Mouse (Mus musculus) gastrocnemius, adult 8-10 months (tissue): Measurements from ENCODE around the gene Klhdc8a. TPM values are rescaled to one million over a fixed set of nuclear protein-coding genes. Genes with fewer than 3 reads are reported as not detected.
A peak's percentile ranks its signal among the peaks of the same experiment; 100 is the strongest.
"Not testable (repeated sequence)": the region's sequence is repeated elsewhere in the genome, so short reads cannot be mapped to it uniquely, and the experiment has no call there.

Experiments
- DNase-seq, 2 experiments: peaks; one replicate each; pipeline ENCODE4 v3.0.0; 2022; ENCODE audit warnings: low spot score in 2 of 2
- total RNA-seq, 4 experiments: library from RNA; stranded (reverse); gene quantifications; 2 replicates each; pipeline ENCODE4 v1.2.4; 2022

Gene Klhdc8a
- total RNA-seq, 4 experiments from 2014 or later, result 0.07 to 0.32 (median 0.17) TPM

DNA sequence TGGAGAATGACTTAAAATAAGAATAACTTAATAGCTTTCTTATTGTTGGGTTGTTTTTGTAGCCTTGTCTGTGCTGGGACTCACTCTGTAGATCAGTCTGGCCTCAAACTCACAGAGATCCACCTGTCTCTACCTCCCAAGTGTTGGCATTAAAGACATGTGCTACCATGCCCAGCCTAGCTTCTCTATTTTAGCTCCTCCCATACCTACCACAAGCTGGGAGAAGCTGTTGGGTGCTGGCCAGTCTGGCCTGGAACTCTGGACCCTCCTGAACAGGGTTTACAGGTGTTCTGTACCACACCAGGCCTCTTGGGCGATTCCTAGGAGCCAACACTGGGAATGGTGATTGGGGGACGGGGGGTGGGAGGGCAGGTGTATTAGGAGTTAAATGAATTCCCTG lies 44.8 kb downstream of the Klhdc8a start:
- no peak for DNase-seq

GRCm38 (mm10) chr1:132343656-132344055 lies 45.2 kb downstream of the Klhdc8a start:
- no peak for DNase-seq

DNA sequence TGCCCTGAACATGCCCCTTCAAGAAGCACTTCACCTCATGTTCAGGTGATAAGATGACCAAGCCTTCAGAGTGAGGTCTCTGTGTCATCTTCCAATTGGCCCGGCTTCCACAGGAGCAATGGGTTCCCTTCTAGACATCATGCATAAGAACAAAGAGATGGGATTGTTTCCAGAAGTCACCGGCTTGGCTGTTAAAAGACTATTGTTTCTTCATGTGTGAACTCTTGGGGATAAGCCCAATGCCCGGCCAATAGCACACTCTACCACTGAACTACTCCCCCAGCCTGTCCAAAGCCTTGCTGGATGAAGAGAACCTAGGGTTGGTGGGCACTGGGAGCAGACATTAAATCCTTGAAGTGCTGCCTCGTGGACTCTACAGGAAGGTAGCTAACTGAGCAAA lies 47.1 kb downstream of the Klhdc8a start:
- DNase-seq, result no peak

- peak; percentile 50 to 52 for DNase-seq
Measured at GRCm38 (mm10) chr1:132346134-132346851, 47.9 kb downstream of the Klhdc8a start.

DNA sequence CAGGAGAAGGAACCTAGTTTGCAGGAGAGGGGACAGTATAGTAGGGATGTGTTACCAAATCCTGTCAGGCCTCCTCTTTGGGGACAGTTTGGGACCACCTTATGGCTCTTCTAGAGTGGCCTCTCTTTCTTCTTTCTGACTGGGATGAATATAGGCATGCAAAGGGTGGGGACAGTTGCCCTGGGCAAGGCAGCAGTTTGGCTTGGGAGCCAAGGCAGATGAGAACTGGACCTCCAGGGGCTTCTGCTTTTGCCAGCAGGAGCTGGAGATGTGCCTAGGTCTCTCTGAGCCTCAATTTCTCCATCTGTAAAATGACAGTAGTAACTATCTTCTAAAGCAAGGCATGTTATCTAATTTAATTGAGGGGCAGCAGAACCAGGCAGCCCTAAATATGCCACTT lies 48.5 kb downstream of the Klhdc8a start:
- DNase-seq, result no peak

GRCm38 (mm10) chr1:132348401-132348800 lies 50.0 kb downstream of the Klhdc8a start:
- no peak for DNase-seq

GRCm38 (mm10) chr1:132349049-132349448 lies 50.6 kb downstream of the Klhdc8a start:
- DNase-seq, result not testable (repeated sequence)

- DNase-seq, result not testable (repeated sequence)
Measured at GRCm38 (mm10) chr1:132349601-132350000, 51.2 kb downstream of the Klhdc8a start.

- no peak for DNase-seq
Measured at GRCm38 (mm10) chr1:132351058-132351457, 52.6 kb downstream of the Klhdc8a start.

DNA sequence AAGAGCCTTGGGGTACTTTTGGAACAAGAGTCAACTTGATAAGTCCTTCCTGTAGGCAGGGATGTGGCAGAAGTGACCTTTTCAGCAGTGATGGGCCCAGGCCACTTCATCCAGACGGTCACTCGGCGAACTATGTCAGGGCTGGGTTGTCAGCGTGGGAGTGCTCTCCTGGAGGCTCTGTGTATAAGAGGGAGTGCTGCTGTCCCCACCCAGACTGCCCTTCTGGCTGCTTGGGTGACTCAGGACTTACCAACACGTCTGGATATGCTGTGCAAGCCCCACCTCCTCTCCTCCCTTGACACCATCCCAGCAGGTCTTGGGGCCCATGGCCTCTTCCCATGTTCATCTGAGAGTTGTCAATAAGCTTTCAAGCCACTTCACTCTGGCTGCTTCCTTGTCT lies 55.0 kb downstream of the Klhdc8a start:
- DNase-seq, result no peak

GRCm38 (mm10) chr1:132354234-132354633 lies 55.8 kb downstream of the Klhdc8a start:
- DNase-seq, result no peak

- DNase-seq, result no peak
Measured at GRCm38 (mm10) chr1:132355162-132355601, 56.8 kb downstream of the Klhdc8a start.

- peak; percentile 84 to 85 for DNase-seq
Measured at GRCm38 (mm10) chr1:132355841-132356242, 57.4 kb downstream of the Klhdc8a start.

DNA sequence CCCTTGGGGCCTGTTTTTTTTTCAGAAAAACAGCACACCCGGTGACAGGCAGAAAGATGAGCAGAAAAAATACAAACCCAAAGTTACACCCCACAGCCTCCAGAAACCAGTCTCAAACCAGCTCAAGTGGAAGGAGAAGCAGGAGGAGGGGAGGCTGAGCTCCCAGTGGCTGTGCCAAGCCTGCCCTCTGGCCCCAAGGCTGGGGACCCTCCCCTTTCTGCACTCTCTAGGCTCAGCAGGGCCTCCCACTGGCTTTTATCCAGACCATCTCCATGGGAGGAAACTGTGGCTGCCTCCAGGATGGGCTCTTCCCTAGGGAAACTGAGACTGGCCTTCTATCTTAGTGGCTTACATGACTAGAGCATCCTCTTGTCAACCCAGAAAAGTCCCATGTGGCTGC lies 58.4 kb downstream of the Klhdc8a start:
- no peak for DNase-seq

Other genes starting within 250 kb of the Klhdc8a start
- 10 to 100 TPM; 11.6 to 17.4 (median 14.7) TPM for gene Mfsd4a, start 230.6 kb upstream of the Klhdc8a start, total RNA-seq
- gene Cdk18, start 158.9 kb upstream of the Klhdc8a start, total RNA-seq, result 1 to 10 TPM; 4.2 to 6.7 (median 4.2) TPM
- gene Lemd1, start 107.2 kb upstream of the Klhdc8a start, total RNA-seq, result under 1 TPM in 1 of 4 experiments, not detected in 3; 0.19 TPM
- not detected for gene AC124108.1, start 107.2 kb upstream of the Klhdc8a start, total RNA-seq
- not detected for gene Gm10188, start 68.9 kb upstream of the Klhdc8a start, total RNA-seq
- gene Nuak2, start 17.5 kb downstream of the Klhdc8a start, total RNA-seq, result under 1 TPM; 0.45 to 0.94 (median 0.52) TPM
- 10 to 100 TPM; 38.8 to 60.0 (median 49.4) TPM for gene Tmcc2, start 92.7 kb downstream of the Klhdc8a start, total RNA-seq
- gene Dstyk, start 118.9 kb downstream of the Klhdc8a start, total RNA-seq, result 10 to 100 TPM in 1 of 4 experiments, 1 to 10 TPM in 3; 7.7 to 11.2 (median 8.5) TPM
- 10 to 100 TPM; 17.6 to 21.6 (median 19.1) TPM for gene Rbbp5, start 178.7 kb downstream of the Klhdc8a start, total RNA-seq
- gene Tmem81, start 207.6 kb downstream of the Klhdc8a start, total RNA-seq, result 1 to 10 TPM; 1.2 to 1.9 (median 1.3) TPM
- gene Cntn2, start 244.6 kb downstream of the Klhdc8a start, total RNA-seq, result not detected